Comparison of ENCODE assay signal across 19 mouse cellular contexts in genomic region chr8:128617854-128618253, GRCm38 (mm10).
DNase-seq lines count a peak whose midpoint lies in the region; ATAC-seq lines count a peak whose summit lies in the region.
"Had no signal": no experiment of that assay in that cellular context is flagged by ENCODE, and none has a peak within 500 bp of the region (broad histone marks: within the 10 kb centered on the region; RNA-seq: fewer than 3 reads in every experiment).

No protein-coding gene starts in this region.

- ATAC-seq in erythroblast, adult 5-6 weeks (replicated peaks; ENCODE audit: low FRiP score, poor library complexity, severe bottlenecking), result no peak
- ATAC-seq: forebrain, embryonic 16.5 days; intestine, postnatal 0 days; lung, postnatal 0 days had no signal

- peak; percentile 3 for DNase-seq in left cerebral cortex, postnatal 4 days
- no peak for DNase-seq in left cerebral cortex, postnatal 10 days (ENCODE audit: extremely low spot score in 1 of 2, low spot score in 2 of 2)
- DNase-seq in cerebellum, adult 11-12 months, result peak; percentile 26
- peak; percentile 41 for DNase-seq in cerebellum, adult 9-10 months
- peak; percentile 13 to 39 for DNase-seq in cerebellum, postnatal 36 days
- no peak for DNase-seq in right cerebral cortex, adult 18-20 months
- no peak for DNase-seq in kidney, adult 18-20 months
- DNase-seq: adrenal gland, postnatal 25 days; B cell, adult 2 months; embryo, embryonic 11 days; heart, postnatal 36 days; liver, embryonic 13.5 days; lung, adult 18-20 months; lung, postnatal 4 days; thymus, adult 2 months had no signal

- intact Hi-C loops in left cerebral cortex, postnatal 4 days (cut with DNase I), result no loop called here
- intact Hi-C loops in left cerebral cortex, postnatal 10 days (cut with DNase I), result no loop called here

Comparison
In these comparisons a context has a peak if more than half of its experiments do, and no peak if none do; other contexts are left out.
1. DNase-seq: peak in left cerebral cortex, postnatal 4 days (single experiment), cerebellum, adult 11-12 months (single experiment), cerebellum, adult 9-10 months (single experiment) and cerebellum, postnatal 36 days (2 of 2); none in left cerebral cortex, postnatal 10 days (0 of 2), right cerebral cortex, adult 18-20 months (single experiment) and kidney, adult 18-20 months (single experiment).